Mouse (Mus musculus) spleen, adult 2 months (tissue): ENCODE results near the gene Rrp8. TPM values are rescaled to one million over a fixed set of nuclear protein-coding genes. Genes with fewer than 3 reads are reported as not detected.
"Not testable (repeated sequence)": the region's sequence is repeated elsewhere in the genome, so short reads cannot be mapped to it uniquely, and the experiment has no call there.

Experiments
- DNase-seq, 2 experiments: peaks; one replicate each; pipeline versions ENCODE4 v3.0.0 to v3.0.0-alpha.2; 2012 to 2021; ENCODE audit warnings: low spot score in 2 of 2, low read depth in 1 of 2
- H3K27ac ChIP-seq: fragments of 200-500 bp; 2 replicates; pipeline ENCODE4 v1.5.1; 2012; ENCODE audit warnings: low read length, inconsistent platforms; ENCODE audit not compliant: insufficient read depth
- H3K27me3 ChIP-seq: fragments of 200-500 bp; 2 replicates; pipeline ENCODE4 v1.6.1; 2012; ENCODE audit warnings: mild to moderate bottlenecking, moderate library complexity, low read length, inconsistent platforms; ENCODE audit not compliant: control insufficient read depth, insufficient read depth
- H3K36me3 ChIP-seq: fragments of 200-500 bp; 2 replicates; pipeline ENCODE4 v1.6.1; 2012; ENCODE audit warnings: mild to moderate bottlenecking, low read length, inconsistent platforms; ENCODE audit not compliant: control insufficient read depth, insufficient read depth
- H3K4me1 ChIP-seq: fragments of 200-500 bp; 2 replicates; pipeline ENCODE4 v1.6.1; 2011; ENCODE audit warnings: inconsistent platforms; ENCODE audit not compliant: control insufficient read depth, insufficient read depth, insufficient read length
- H3K4me3 ChIP-seq: fragments of 200-500 bp; 2 replicates; pipeline ENCODE4 v1.5.1; 2011; ENCODE audit warnings: mild to moderate bottlenecking, inconsistent platforms; ENCODE audit not compliant: insufficient read depth, insufficient read length; ENCODE audit errors: extremely low read depth
- CTCF ChIP-seq: fragments of 200-500 bp; IDR thresholded peaks from 2 replicates; pipeline ENCODE4 v1.5.1; 2011; ENCODE audit warnings: mild to moderate bottlenecking, inconsistent platforms; ENCODE audit not compliant: insufficient read depth, insufficient read length, insufficient replicate concordance; ENCODE audit errors: extremely low read depth
- POLR2A ChIP-seq: fragments of 200-500 bp; IDR thresholded peaks from 2 replicates; pipeline ENCODE4 v1.6.1; 2011; ENCODE audit warnings: low read depth, low read length, inconsistent platforms
- WGBS: fragments of 180-500 bp; shearing (Covaris S2); methylation state at CpG from one replicate; pipeline ENCODE4 v1.1.7; 2018; 5-methylcytosine and 5-hydroxymethylcytosine counted together
- polyA plus RNA-seq: library from polyadenylated mRNA; depleted of rRNA; stranded (reverse); fragments of >200 nt; gene quantifications from 2 replicates; pipeline ENCODE4 v1.2.3, GENCODE M21; 2012

Rrp8 gene
- polyA plus RNA-seq, 1 experiment = 6.1 TPM

- 82% methylated on average over 2 of the region's 2 CpGs for WGBS
- Histone ChIP-seq H3K36me3 (peaks cover 8% of the 10 kb centered on the region), H3K4me3 (no peak overlapping the region), H3K4me1 (peaks cover 5% of the 10 kb centered on the region; the same call in 1 of the 2 replicates), H3K27me3 (no peaks in the 10 kb centered on the region), H3K27ac (no peak overlapping the region)
- TF ChIP-seq POLR2A (no peak), CTCF (no peak)
- no peak for DNase-seq
These were observed 10.6 kb upstream of the Rrp8 start for GRCm38 (mm10) chr7:105747776-105748175.

DNA sequence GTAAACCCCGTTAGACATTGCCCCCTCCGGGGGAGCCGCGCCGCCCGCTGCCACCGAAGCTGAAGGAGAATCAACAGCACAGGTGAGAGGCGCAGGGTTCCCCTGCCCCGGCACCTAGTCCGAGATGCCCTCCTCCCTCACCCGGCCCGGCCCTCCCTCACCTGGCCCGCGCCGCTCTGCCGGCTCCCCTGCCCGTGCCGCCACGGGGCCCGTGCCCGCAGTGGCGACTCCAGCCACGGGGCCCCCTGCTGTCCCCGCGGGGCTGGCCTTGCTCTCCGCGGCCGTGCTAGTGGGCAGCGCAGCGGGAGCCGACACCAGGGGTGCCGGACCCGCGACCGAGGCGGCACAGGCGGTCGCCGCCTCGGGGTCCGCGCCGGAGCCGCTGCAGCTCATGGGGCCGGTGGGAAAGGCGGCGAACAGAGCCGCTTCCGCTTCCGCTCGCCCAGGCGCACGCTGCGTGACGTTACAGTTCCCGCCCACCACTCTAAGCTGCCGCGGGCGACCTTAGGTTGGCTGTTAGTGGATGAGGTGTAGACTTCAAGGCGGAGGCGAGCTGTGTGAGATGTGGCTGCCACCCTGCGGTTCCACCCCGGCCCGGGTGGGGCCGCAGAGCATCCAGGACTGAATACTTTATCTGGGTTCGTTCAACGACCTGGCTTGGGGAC, 6.9 kb upstream of the Rrp8 start, which contains the start of gene Taf10:
Gene Taf10, minus strand, starts transcription at position 436 of the 665 bp plus-strand sequence.
- peak within 1 kb of the TSS; percentile 68 for H3K4me3 ChIP-seq
- TF ChIP-seq CTCF (0 out of 2 replicates have a peak, but pooled peaks have one; percentile 17), POLR2A (peak; percentile 87)
- under 1% methylated on average over 67 of the region's 67 CpGs for WGBS
- no peaks in the 10 kb centered on the region for H3K27me3 ChIP-seq
- H3K4me1 ChIP-seq = no peaks in the 10 kb centered on the region; the same call in 1 of the 2 replicates
- DNase-seq = peak; percentile 84 to 88
- H3K36me3 ChIP-seq = peaks cover 17% of the 10 kb centered on the region
- H3K27ac ChIP-seq = peak within 1 kb of the TSS; percentile 53

DNA sequence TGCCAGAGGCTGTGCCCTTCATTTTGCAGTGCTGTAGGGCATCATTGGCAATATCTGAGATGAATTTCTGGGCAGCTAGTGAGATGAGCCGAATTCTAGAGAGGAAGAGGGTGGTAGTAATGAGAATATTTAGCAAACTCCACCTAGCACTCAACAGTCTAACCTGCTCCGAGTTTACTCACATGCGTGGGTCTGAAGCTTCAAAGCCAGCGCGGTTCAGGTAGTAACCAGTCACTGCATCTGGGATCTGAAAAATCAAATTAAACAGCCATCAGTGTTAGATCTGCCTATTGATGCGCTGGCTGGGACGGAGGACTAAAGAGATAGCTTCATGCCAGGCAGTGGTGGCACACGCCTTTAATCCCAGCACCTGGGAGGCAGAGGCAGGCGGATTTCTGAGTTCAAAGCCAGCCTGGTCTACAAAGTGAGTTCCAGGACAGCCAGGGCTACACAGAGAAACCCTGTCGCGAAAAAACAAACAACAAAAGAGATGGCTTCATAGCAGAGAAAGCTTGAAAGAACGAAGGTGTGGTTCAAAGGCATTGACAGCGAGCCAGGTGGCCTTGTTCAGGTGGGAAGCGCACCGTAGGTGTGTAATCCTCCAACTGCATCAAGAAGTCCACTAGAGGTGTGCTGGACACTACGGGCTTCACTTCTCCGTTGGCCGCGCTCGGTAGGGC, 6.2 kb upstream of the Rrp8 start:
- H3K4me3 ChIP-seq = peak overlapping the region; percentile 68
- DNase-seq, H3K27me3 ChIP-seq, H3K4me1 ChIP-seq: not testable (repeated sequence)
- 36% methylated on average over 20 of the region's 20 CpGs for WGBS
- peaks cover 16% of the 10 kb centered on the region for H3K36me3 ChIP-seq
- H3K27ac ChIP-seq = 0 out of 2 replicates have a peak overlapping the region, but pooled peaks have one; percentile 53

GRCm38 (mm10) chr7:105742539-105743215, 5.5 kb upstream of the Rrp8 start:
- not testable (repeated sequence) for H3K27me3 ChIP-seq, H3K27ac ChIP-seq, DNase-seq, H3K4me3 ChIP-seq, H3K4me1 ChIP-seq
- peaks cover 14% of the 10 kb centered on the region for H3K36me3 ChIP-seq
- WGBS = 86% methylated on average over 7 of the region's 7 CpGs

DNA sequence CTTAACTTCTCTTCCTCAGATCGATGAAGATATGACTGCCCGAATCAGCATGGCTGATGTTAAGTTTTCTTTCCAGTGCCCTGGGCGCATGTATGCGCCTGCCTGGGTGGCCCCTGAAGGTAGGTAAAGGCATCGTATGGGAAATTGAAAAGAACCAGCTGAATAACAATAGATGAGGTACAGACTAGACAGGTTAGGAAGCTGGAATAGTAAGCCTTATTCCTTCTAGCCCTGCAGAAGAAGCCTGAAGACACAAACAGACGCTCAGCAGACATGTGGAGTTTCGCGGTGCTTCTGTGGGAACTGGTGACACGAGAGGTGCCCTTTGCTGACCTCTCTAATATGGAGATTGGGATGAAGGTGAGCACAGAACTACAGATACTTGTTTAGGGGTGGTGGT, 4.8 kb upstream of the Rrp8 start:
- Histone ChIP-seq H3K4me1 (no peaks in the 10 kb centered on the region; the same call in 1 of the 2 replicates), H3K4me3 (no peak overlapping the region), H3K36me3 (peaks cover 14% of the 10 kb centered on the region), H3K27ac (no peak overlapping the region), H3K27me3 (no peaks in the 10 kb centered on the region)
- TF ChIP-seq CTCF = no peak
- TF ChIP-seq POLR2A = no peak
- no peak for DNase-seq
- 94% methylated on average over 9 of the region's 9 CpGs for WGBS

- no peak for DNase-seq
- H3K4me3 ChIP-seq = no peak overlapping the region
- WGBS = 93% methylated on average over 6 of the region's 6 CpGs
- H3K27ac ChIP-seq = no peak overlapping the region
- no peaks in the 10 kb centered on the region; the same call in 1 of the 2 replicates for H3K4me1 ChIP-seq
- no peaks in the 10 kb centered on the region for H3K27me3 ChIP-seq
- no peak for TF ChIP-seq POLR2A
- TF ChIP-seq CTCF = no peak
- peaks cover 11% of the 10 kb centered on the region for H3K36me3 ChIP-seq
These were observed 3.7 kb upstream of the Rrp8 start for GRCm38 (mm10) chr7:105740851-105741250.
